In genomic region chr4:65402836-65403634, GRCm38 (mm10) we compare ENCODE assay signal across 10 mouse cellular contexts.
DNase-seq lines count a peak whose midpoint lies in the region; ATAC-seq and TF ChIP-seq lines count a peak whose summit lies in the region.
"Had no signal": no experiment of that assay in that cellular context is flagged by ENCODE, and none has a peak within 500 bp of the region (broad histone marks: within the 10 kb centered on the region; RNA-seq: fewer than 3 reads in every experiment).

No protein-coding gene starts in this region.

- no peak overlapping the region for H3K4me2 ChIP-seq in lung, embryonic 14.5 days
- H3K4me2 ChIP-seq: heart, embryonic 13.5 days had no signal

- H3K27ac ChIP-seq in lung, embryonic 14.5 days (ENCODE audit: low read depth) = 0 out of 2 replicates have a peak overlapping the region, but pooled peaks have one; percentile 9
- H3K27ac ChIP-seq: heart, embryonic 13.5 days; macrophage had no signal

- DNase-seq in lung, embryonic 14.5 days = peak; percentile 79
- no peak for DNase-seq in lung, postnatal 25 days (ENCODE audit: low spot score)
- peak; percentile 27 for DNase-seq in embryo, embryonic 9.5 days (ENCODE audit: extremely low spot score)
- peak; percentile 15 to 23 for DNase-seq in heart, postnatal 10 days
- peak; percentile 39 for DNase-seq in lung, postnatal 10 days
- DNase-seq in urinary bladder, adult 2 months (ENCODE audit: low spot score) = no peak
- DNase-seq in testis, postnatal 14 days (ENCODE audit: low spot score) = no peak
- DNase-seq in urinary bladder, postnatal 4 days (ENCODE audit: low spot score in 2 of 2) = no peak

- H3K27me3 ChIP-seq in lung, embryonic 14.5 days (ENCODE audit: insufficient read depth, low read length) = no peaks in the 10 kb centered on the region

- no peak overlapping the region for H3K4me3 ChIP-seq in lung, embryonic 14.5 days (ENCODE audit: low read depth, low read length)
- H3K4me3 ChIP-seq: heart, embryonic 13.5 days had no signal

- peak; percentile 94 for ATAC-seq in lung, embryonic 14.5 days (ENCODE audit: insufficient read depth)

- WGBS in lung, embryonic 14.5 days = 49% methylated on average over 6 of the region's 6 CpGs

- no peaks in the 10 kb centered on the region for H3K36me3 ChIP-seq in lung, embryonic 14.5 days (ENCODE audit: insufficient read depth)
- H3K36me3 ChIP-seq: heart, embryonic 13.5 days had no signal

- intact Hi-C loops in heart, postnatal 10 days (cut with DNase I) = no loop called here

- TF ChIP-seq CTCF in lung, embryonic 14.5 days (IDR thresholded peaks at IDR 0.05; ENCODE audit: low read depth) = no peak

- H3K4me1 ChIP-seq in lung, embryonic 14.5 days (ENCODE audit: insufficient read depth) = no peaks in the 10 kb centered on the region

- no peak overlapping the region for H3K9ac ChIP-seq in lung, embryonic 14.5 days
- H3K9ac ChIP-seq: heart, embryonic 13.5 days had no signal

- H3K9me3 ChIP-seq in lung, embryonic 14.5 days (ENCODE audit: low read depth, low read length) = no peaks in the 10 kb centered on the region
- H3K9me3 ChIP-seq: heart, embryonic 13.5 days had no signal

Comparison
In these comparisons a context has a peak if more than half of its experiments do, and no peak if none do; other contexts are left out.
1. DNase-seq: peak in lung, embryonic 14.5 days (single experiment), embryo, embryonic 9.5 days (single experiment), heart, postnatal 10 days (2 of 2) and lung, postnatal 10 days (single experiment); none in lung, postnatal 25 days (single experiment), urinary bladder, adult 2 months (single experiment), testis, postnatal 14 days (single experiment) and urinary bladder, postnatal 4 days (0 of 2).